Mouse (Mus musculus) yolk sac, embryonic 10.5 days (tissue): ENCODE data around the gene 1700029J07Rik.

Experiments used
- DNase-seq: peaks from one replicate; pipeline ENCODE4 v3.0.0-alpha.2; 2017; ENCODE audit warnings: low spot score

Gene 1700029J07Rik

DNA sequence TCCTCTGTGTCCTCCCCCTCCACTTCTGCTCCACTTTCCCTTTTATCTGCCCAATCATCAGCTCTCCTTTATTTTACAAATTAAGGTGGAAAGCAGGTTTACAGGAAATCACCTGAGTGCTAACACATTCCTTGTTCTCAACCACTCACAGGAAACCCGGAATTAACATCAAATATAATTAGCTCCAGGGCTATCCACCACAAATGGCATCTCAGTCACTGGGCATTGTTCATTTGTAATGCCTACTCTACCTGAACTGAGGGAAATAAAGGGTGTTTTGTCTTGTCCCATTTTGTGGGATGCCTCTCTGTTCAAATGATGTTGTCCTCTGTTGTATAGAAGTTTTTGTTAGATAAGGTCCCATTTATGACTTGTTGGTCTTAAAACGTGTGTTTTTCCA lies 24.4 kb downstream of the 1700029J07Rik start:
- no peak for DNase-seq

- DNase-seq = no peak
Observed at GRCm38 (mm10) chr8:45946283-45946682, 28.8 kb downstream of the 1700029J07Rik start.

DNA sequence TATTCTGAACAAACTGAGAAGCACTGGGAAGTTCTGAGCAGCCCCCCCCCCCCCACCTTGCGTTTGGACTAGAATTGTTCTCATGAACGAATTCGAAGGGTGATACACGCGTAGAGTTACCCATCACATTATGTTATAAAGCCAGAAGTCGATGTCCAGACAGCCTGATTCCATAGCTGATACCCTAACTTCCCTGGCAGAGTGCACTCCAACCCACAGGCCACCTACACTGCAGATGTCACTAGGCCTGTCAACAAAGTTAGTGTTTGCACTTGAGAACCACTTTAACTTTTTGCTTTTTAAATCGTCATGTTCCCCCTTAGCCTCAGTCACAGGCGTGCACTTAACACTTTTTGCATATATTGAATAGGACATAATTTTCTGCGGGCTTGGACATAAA lies 38.1 kb downstream of the 1700029J07Rik start:
- DNase-seq = no peak

DNA sequence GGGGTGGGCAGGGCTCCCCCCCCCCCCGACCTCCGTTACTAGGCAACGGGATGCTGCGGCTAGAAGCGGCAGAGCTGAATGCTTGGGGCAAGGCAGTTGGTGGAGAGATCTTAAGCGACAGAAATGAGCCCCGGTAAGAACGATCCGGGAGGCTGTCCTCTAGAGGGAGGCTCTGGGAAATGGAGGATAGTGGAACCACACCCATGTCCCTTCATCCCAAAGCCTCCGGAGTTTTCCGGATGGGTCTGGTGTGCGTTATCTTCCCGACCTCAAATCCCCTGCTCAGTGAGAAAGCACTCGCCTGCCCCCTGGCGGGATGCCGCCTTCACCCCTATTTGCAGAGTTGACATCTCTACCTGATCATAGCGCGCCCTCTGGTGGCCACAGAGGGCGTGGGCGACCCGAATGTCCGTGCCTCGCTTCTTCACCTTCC lies 40.5 kb downstream of the 1700029J07Rik start, which contains the start of gene Ccdc110:
TSS of gene Ccdc110 (plus strand) at position 38 of the 433 bp plus-strand sequence.
- DNase-seq = peak; percentile 72

DNA sequence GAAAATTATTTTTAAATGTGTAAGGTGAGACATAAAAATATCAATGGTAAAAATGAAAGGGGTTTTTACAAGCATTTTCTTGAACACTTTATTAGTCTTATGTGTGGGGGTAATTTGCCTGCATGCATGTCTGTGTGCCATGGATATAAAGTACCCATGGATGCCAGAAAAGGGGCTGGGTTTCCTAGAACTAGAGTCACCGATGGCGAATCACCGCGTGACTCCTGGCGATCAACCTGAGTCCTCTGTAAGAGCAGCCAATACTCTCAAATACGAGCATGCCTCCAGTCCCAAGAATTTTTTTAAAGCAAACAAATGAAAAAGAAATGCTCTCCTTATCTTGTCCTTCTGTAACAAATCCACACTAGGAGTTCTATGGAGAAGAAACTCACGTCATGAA lies 52.9 kb downstream of the 1700029J07Rik start:
- no peak for DNase-seq

GRCm38 (mm10) chr8:45920392-45920791 lies 54.7 kb downstream of the 1700029J07Rik start:
- DNase-seq = no peak

DNA sequence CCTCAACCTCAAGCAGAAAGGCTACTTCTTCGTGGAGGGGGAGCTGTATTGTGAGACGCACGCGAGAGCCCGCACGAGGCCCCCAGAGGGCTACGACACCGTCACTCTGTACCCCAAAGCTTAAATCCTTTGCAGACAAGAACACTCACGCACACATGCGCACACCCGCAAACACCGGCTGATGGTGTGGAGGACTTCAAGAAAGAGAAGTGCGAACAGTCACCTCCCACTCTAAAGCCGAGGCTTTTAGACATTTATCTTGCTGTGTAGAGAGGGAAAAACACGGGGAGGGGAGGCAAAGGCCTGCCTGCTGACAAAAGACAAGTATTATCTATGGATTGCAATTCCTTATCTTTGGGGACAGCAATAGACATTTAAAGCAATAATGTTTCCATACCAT lies 56.2 kb downstream of the 1700029J07Rik start:
- no peak for DNase-seq

GRCm38 (mm10) chr8:45917040-45917679 lies 57.9 kb downstream of the 1700029J07Rik start:
- no peak for DNase-seq

GRCm38 (mm10) chr8:45916496-45916895 lies 58.6 kb downstream of the 1700029J07Rik start:
- DNase-seq = no peak

DNA sequence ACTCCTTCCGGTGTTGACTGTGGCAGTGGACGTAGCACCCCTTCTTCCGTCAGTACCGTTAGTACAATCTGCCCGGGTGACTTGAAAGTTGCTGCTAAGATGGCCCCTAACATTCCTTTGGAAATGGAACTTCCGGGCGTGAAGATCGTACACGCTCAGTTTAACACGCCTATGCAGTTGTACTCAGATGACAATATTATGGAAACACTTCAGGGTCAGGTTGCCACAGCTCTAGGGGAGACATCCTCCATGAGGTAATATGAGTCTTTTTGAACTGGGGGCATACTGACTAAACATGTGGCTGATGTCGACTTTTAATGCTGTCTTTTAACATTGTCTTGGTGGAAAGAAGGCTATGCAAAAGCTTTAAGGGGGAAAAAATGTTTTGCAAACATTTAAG lies 61.3 kb downstream of the 1700029J07Rik start:
- no peak for DNase-seq

DNA sequence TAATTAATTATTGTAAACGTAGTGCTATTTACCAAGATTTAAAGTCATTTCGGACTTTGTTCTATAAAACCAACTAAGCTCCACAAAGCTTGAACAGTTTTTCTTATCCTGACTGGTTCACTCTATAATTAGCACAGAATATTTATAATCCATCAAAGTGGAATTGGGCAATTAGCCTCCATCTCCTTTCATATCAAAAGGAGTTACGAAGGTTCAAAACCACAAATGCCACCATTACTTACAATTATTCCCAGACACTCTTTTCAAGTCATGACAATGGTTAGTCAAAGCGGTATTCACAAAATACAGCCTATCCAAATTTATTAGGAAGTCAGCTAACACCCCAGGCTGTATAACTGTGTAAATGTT lies 68.8 kb downstream of the 1700029J07Rik start:
- DNase-seq = no peak

GRCm38 (mm10) chr8:45905591-45906250 lies 69.3 kb downstream of the 1700029J07Rik start:
- no peak for DNase-seq

DNA sequence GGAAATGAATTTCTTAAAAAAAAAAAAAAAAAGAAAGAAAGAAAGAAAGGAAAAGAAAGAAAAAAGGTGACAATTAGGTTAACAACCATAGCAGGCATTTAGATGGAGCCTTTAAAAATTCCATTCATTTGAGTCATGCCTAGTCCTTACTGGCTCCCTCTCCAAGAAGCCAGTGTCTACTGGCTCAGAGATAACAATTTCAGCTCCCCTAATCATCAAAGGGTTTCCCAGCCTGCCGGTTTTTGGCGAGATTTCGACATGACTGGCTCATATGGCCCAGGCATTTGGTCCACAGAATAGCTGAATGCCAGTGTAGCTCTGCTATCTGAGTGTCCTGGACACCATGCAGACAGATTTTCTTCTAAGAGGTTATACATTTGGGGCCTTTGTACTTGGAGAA lies 71.4 kb downstream of the 1700029J07Rik start:
- DNase-seq = no peak
